22 mouse cellular contexts compared by ENCODE assay signal in the genomic region with DNA sequence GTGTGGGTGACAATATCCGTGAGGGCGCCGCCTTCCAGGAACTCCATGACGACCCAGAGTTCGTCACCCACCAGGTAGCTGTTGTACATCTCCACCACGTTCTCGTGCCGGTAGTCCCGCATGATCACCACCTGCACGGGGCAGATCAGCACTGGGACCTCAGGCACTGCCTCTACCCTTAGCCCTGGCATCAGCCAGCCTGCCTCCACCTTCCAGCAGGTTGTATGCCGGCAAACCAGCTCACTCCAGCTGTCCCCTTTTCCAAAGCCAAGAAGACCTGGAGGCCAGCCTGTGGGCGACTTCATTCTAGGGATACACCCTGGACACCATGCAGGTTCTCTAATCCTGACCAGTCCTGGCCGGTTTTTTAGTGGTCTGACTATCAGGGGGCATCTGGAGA. TPM values are rescaled to one million over a fixed set of nuclear protein-coding genes. Genes with fewer than 3 reads are reported as not detected.
"Had no signal": no experiment of that assay in that cellular context is flagged by ENCODE, and none has a peak within 500 bp of the region (broad histone marks: within the 10 kb centered on the region; RNA-seq: fewer than 3 reads in every experiment).

No protein-coding gene starts in this region.

- H3K4me2 ChIP-seq: kidney, embryonic 15.5 days; limb, embryonic 13.5 days; midbrain, embryonic 13.5 days; neural tube, embryonic 15.5 days had no signal

- DNase-seq: kidney, postnatal 14 days; left cerebral cortex, postnatal 4 days; lung, adult 18-20 months; thymus, adult 18-20 months; thymus, postnatal 25 days had no signal

- H3K27ac ChIP-seq: kidney, embryonic 15.5 days; limb, embryonic 13.5 days; liver, embryonic 14.5 days; midbrain, embryonic 13.5 days; neural tube, embryonic 15.5 days had no signal

- H3K27me3 ChIP-seq: kidney, embryonic 15.5 days; limb, embryonic 13.5 days; midbrain, embryonic 13.5 days; neural tube, embryonic 15.5 days had no signal

- H3K9ac ChIP-seq: kidney, embryonic 15.5 days; limb, embryonic 13.5 days; liver, embryonic 14.5 days; midbrain, embryonic 13.5 days; neural tube, embryonic 15.5 days had no signal

- H3K4me1 ChIP-seq: limb, embryonic 13.5 days; midbrain, embryonic 13.5 days had no signal

- ATAC-seq: midbrain, embryonic 13.5 days had no signal

- H3K9me3 ChIP-seq: kidney, embryonic 15.5 days; limb, embryonic 13.5 days; midbrain, embryonic 13.5 days; neural tube, embryonic 15.5 days had no signal

- H3K4me3 ChIP-seq: kidney, embryonic 15.5 days; limb, embryonic 13.5 days; midbrain, embryonic 13.5 days; neural tube, embryonic 15.5 days had no signal

RNA-seq across cellular contexts. Expression of a gene that starts 15.9 kb away (rescaled TPM):
- total RNA-seq: left cerebral cortex, postnatal 4 days; liver, adult 2 months; megakaryocyte progenitor cell, adult 5-6 weeks had no signal
- polyA plus RNA-seq: kidney, embryonic 15.5 days; limb, embryonic 13.5 days; liver, embryonic 14.5 days; lung, embryonic 16.5 days; midbrain, embryonic 13.5 days; stomach, embryonic 14.5 days had no signal

RNA-seq across cellular contexts. Expression of a gene that starts 22.3 kb away (rescaled TPM):
- total RNA-seq: layer of hippocampus, adult 8-10 months; layer of hippocampus, postnatal 14 days; left cerebral cortex, adult 18-20 months; left cerebral cortex, postnatal 10 days; left cerebral cortex, postnatal 4 days; megakaryocyte progenitor cell, adult 5-6 weeks; midbrain, postnatal 0 days had no signal
- polyA plus RNA-seq: kidney, embryonic 15.5 days; limb, embryonic 13.5 days; liver, embryonic 14.5 days; lung, embryonic 16.5 days; midbrain, embryonic 13.5 days; midbrain, postnatal 0 days; neural tube, embryonic 11.5 days; neural tube, embryonic 15.5 days; urinary bladder, adult 2 months had no signal

RNA-seq across cellular contexts. Expression of a gene that starts 40.3 kb away (rescaled TPM):
- total RNA-seq: layer of hippocampus, adult 8-10 months; layer of hippocampus, postnatal 14 days; left cerebral cortex, adult 18-20 months; left cerebral cortex, postnatal 10 days; left cerebral cortex, postnatal 4 days; liver, adult 2 months; megakaryocyte progenitor cell, adult 5-6 weeks; midbrain, postnatal 0 days had no signal
- polyA plus RNA-seq: kidney, embryonic 15.5 days; large intestine, adult 2 months; limb, embryonic 13.5 days; liver, adult 2 months; liver, embryonic 14.5 days; lung, embryonic 16.5 days; midbrain, embryonic 13.5 days; midbrain, postnatal 0 days; neural tube, embryonic 11.5 days; neural tube, embryonic 15.5 days; stomach, embryonic 14.5 days; urinary bladder, adult 2 months had no signal
